8 mouse cellular contexts compared by ENCODE assay signal in the genomic region with DNA sequence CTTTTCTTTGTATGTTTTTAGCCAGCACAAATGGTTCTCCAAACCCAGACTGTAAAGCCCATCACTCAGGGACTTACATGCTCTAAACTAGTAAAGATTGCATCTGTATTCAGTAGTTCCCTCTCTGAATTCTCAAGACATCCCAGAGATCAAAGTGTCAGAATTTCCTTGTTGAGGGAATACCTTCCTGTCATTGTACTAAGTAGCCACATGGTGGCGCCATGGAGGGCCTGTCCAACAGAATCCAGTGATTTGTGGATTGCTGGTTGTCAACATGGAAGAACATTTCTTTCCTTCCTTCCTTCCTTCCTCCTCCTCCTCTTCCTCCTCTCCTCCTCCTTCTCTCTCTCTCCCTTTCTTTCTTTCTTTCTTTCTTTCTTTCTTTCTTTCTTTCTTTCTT.
DNase-seq lines count a peak whose midpoint lies in the region; ATAC-seq and TF ChIP-seq lines count a peak whose summit lies in the region.
"Had no signal": no experiment of that assay in that cellular context is flagged by ENCODE, and none has a peak within 500 bp of the region (broad histone marks: within the 10 kb centered on the region; RNA-seq: fewer than 3 reads in every experiment).

No protein-coding gene starts in this region.

- no peak for ATAC-seq in kidney, embryonic 14.5 days (ENCODE audit: low FRiP score, low TSS enrichment)
- no peak for ATAC-seq in limb, embryonic 14.5 days (ENCODE audit: low FRiP score, low read depth)

- TF ChIP-seq POLR2A in limb, embryonic 14.5 days (IDR thresholded peaks at IDR 0.05; ENCODE audit: borderline replicate concordance, extremely low read depth, insufficient read depth, insufficient read length) = no peak

- H3K27me3 ChIP-seq in kidney, embryonic 14.5 days (ENCODE audit: control insufficient read depth, insufficient read depth, low read length) = no peaks in the 10 kb centered on the region
- H3K27me3 ChIP-seq in C2C12 (ENCODE audit: control insufficient read depth, insufficient read depth, insufficient read length) = no peaks in the 10 kb centered on the region
- no peaks in the 10 kb centered on the region for H3K27me3 ChIP-seq in limb, embryonic 14.5 days (ENCODE audit: control insufficient read depth, insufficient read depth, low read length)
- H3K27me3 ChIP-seq: limb, embryonic 15.5 days had no signal

- no peak overlapping the region for H3K4me2 ChIP-seq in kidney, embryonic 14.5 days (replicated peaks; ENCODE audit: low read depth, low read length)
- no peak overlapping the region for H3K4me2 ChIP-seq in limb, embryonic 14.5 days (replicated peaks; ENCODE audit: low read depth, low read length, severe bottlenecking)
- H3K4me2 ChIP-seq: limb, embryonic 15.5 days had no signal

- H3ac ChIP-seq in C2C12 (ENCODE audit: control insufficient read depth, insufficient read length, low read depth) = no peak overlapping the region

- 0 out of 2 replicates have a peak, but pooled peaks cover 4% of the 10 kb centered on the region for H3K4me1 ChIP-seq in kidney, embryonic 14.5 days (ENCODE audit: control insufficient read depth, insufficient read depth, low read length)
- H3K4me1 ChIP-seq in ES-E14 (ENCODE audit: control insufficient read depth in 2 of 2, insufficient read depth in 2 of 2, low read length in 2 of 2, poor library complexity in 1 of 2) = peaks cover 0 to 8% of the 10 kb centered on the region in 2 experiments; a peak in 3 of 4 replicates
- 0 out of 2 replicates have a peak, but pooled peaks cover 4% of the 10 kb centered on the region for H3K4me1 ChIP-seq in limb, embryonic 14.5 days (ENCODE audit: control insufficient read depth, insufficient read depth, low read length)

- TF ChIP-seq CTCF in C2C12 (IDR thresholded peaks at IDR 0.05; ENCODE audit: control insufficient read depth, insufficient read depth, insufficient read length) = peak; percentile 17

- WGBS in kidney, embryonic 14.5 days = 5% methylated on average over 1 of the region's 1 CpGs
- 6% methylated on average over 1 of the region's 1 CpGs for WGBS in limb, embryonic 14.5 days

- in situ Hi-C loops in ES-E14 (cut with MboI; ENCODE audit: low sequenced_read_pairs in 2 of 2, unreplicated experiment in 2 of 2) = no loop called here

- no peak overlapping the region for H3K4me3 ChIP-seq in kidney, embryonic 14.5 days (ENCODE audit: low read length)
- H3K4me3 ChIP-seq in C2C12 (ENCODE audit: insufficient read depth, poor library complexity, severe bottlenecking) (no peak overlapping the region), ES-E14 (ENCODE audit: insufficient read depth in 1 of 2, low read depth in 1 of 2, low read length in 2 of 2, poor library complexity in 1 of 2, severe bottlenecking in 1 of 2) (no peak overlapping the region)
- no peak overlapping the region for H3K4me3 ChIP-seq in limb, embryonic 14.5 days (replicated peaks; ENCODE audit: low read length)
- H3K4me3 ChIP-seq: limb, embryonic 15.5 days had no signal

- DNase-seq in kidney, postnatal 14 days = peak; percentile 21
- peak; percentile 64 for DNase-seq in ES-E14 (ENCODE audit: low read depth, low spot score)
- DNase-seq in limb, embryonic 14.5 days (ENCODE audit: low spot score) = peak; percentile 56
- no peak for DNase-seq in urinary bladder, postnatal 10 days (ENCODE audit: low spot score)
- no peak for DNase-seq in spleen, postnatal 36 days (ENCODE audit: low spot score in 2 of 2)

- no peaks in the 10 kb centered on the region for H3K79me3 ChIP-seq in C2C12 (ENCODE audit: low read depth)

- no peaks in the 10 kb centered on the region for H3K79me2 ChIP-seq in C2C12 (ENCODE audit: control insufficient read depth, insufficient read depth)

- H3K36me3 ChIP-seq in kidney, embryonic 14.5 days (ENCODE audit: control insufficient read depth, insufficient read depth, low read length) = no peaks in the 10 kb centered on the region
- H3K36me3 ChIP-seq in C2C12 (ENCODE audit: control insufficient read depth, insufficient read depth) (no peaks in the 10 kb centered on the region), ES-E14 (ENCODE audit: control insufficient read depth, insufficient read depth, low read length, poor library complexity, severe bottlenecking) (no peaks in the 10 kb centered on the region)
- H3K36me3 ChIP-seq in limb, embryonic 14.5 days (ENCODE audit: control insufficient read depth, insufficient read depth, low read length) = no peaks in the 10 kb centered on the region
- H3K36me3 ChIP-seq: limb, embryonic 15.5 days had no signal

- no peak overlapping the region for H3K27ac ChIP-seq in kidney, embryonic 14.5 days (ENCODE audit: low read depth, low read length)
- H3K27ac ChIP-seq in ES-E14 (ENCODE audit: insufficient read depth, low read depth, low read length, poor library complexity, severe bottlenecking) = no peak overlapping the region
- no peak overlapping the region for H3K27ac ChIP-seq in limb, embryonic 14.5 days (replicated peaks; ENCODE audit: low read depth, low read length)
- H3K27ac ChIP-seq: limb, embryonic 15.5 days had no signal

- H3K9me3 ChIP-seq in kidney, embryonic 14.5 days (ENCODE audit: control insufficient read depth, low read length) = no peaks in the 10 kb centered on the region
- H3K9me3 ChIP-seq in ES-E14 (ENCODE audit: control insufficient read depth, insufficient read depth, low read depth, low read length) = no peaks in the 10 kb centered on the region
- H3K9me3 ChIP-seq in limb, embryonic 14.5 days (ENCODE audit: control insufficient read depth, low read length) = no peaks in the 10 kb centered on the region
- H3K9me3 ChIP-seq: limb, embryonic 15.5 days had no signal

- H3K9ac ChIP-seq in kidney, embryonic 14.5 days (ENCODE audit: low read depth, low read length) = no peak overlapping the region
- H3K9ac ChIP-seq in ES-E14 (ENCODE audit: insufficient read depth, low read depth, low read length, poor library complexity, severe bottlenecking) = no peak overlapping the region
- no peak overlapping the region for H3K9ac ChIP-seq in limb, embryonic 14.5 days (ENCODE audit: low read depth, low read length, severe bottlenecking)
- H3K9ac ChIP-seq: limb, embryonic 15.5 days had no signal

TF ChIP-seq in C2C12, 6 proteins besides CTCF, POLR2A, EP300 and RAD21:
- no peak for TF ChIP-seq MYOD1 (IDR thresholded peaks at IDR 0.05; ENCODE audit: control insufficient read depth, insufficient read length, low read depth)
- no peak for TF ChIP-seq CEBPB (IDR thresholded peaks at IDR 0.05; ENCODE audit: low read depth)
- no peak for TF ChIP-seq MYOG (IDR thresholded peaks at IDR 0.05; ENCODE audit: control insufficient read depth, extremely low read depth, insufficient read length)
- no peak for TF ChIP-seq USF1 (IDR thresholded peaks at IDR 0.05; ENCODE audit: low read depth)
- no peak for TF ChIP-seq FOSL1 (IDR thresholded peaks at IDR 0.05; ENCODE audit: insufficient read depth, low read length, poor library complexity, severe bottlenecking)
- TF ChIP-seq MAX (IDR thresholded peaks at IDR 0.05) = no peak

TF ChIP-seq in ES-E14, 5 proteins besides CTCF, POLR2A, EP300 and RAD21:
- TF ChIP-seq HCFC1 (IDR thresholded peaks at IDR 0.05; ENCODE audit: borderline replicate concordance, insufficient read depth, low read length) (no peak), ZC3H11A (IDR thresholded peaks at IDR 0.05; ENCODE audit: borderline replicate concordance, low read depth, low read length) (no peak; the same call in 1 of the 2 replicates), CHD2 (IDR thresholded peaks at IDR 0.05; ENCODE audit: low read depth, low read length) (no peak), MAFK (IDR thresholded peaks at IDR 0.05; ENCODE audit: insufficient read depth, low read depth, low read length) (no peak), ZNF384 (IDR thresholded peaks at IDR 0.05; ENCODE audit: low read depth, low read length) (no peak)

Comparison
In these comparisons a context has a peak if more than half of its experiments do, and no peak if none do; other contexts are left out.
1. DNase-seq: peak in kidney, postnatal 14 days (single experiment), ES-E14 (single experiment) and limb, embryonic 14.5 days (single experiment); none in urinary bladder, postnatal 10 days (single experiment) and spleen, postnatal 36 days (0 of 2).